Mouse (Mus musculus) thymus, adult 18-20 months (tissue): Measurements from ENCODE around the gene Trim46.
A peak's percentile ranks its signal among the peaks of the same experiment; 100 is the strongest.

Source experiments
- DNase-seq, 2 experiments: peaks; one replicate each; pipeline ENCODE4 v3.0.0; 2022; ENCODE audit warnings: mixed read lengths in 2 of 2

Gene Trim46

DNA sequence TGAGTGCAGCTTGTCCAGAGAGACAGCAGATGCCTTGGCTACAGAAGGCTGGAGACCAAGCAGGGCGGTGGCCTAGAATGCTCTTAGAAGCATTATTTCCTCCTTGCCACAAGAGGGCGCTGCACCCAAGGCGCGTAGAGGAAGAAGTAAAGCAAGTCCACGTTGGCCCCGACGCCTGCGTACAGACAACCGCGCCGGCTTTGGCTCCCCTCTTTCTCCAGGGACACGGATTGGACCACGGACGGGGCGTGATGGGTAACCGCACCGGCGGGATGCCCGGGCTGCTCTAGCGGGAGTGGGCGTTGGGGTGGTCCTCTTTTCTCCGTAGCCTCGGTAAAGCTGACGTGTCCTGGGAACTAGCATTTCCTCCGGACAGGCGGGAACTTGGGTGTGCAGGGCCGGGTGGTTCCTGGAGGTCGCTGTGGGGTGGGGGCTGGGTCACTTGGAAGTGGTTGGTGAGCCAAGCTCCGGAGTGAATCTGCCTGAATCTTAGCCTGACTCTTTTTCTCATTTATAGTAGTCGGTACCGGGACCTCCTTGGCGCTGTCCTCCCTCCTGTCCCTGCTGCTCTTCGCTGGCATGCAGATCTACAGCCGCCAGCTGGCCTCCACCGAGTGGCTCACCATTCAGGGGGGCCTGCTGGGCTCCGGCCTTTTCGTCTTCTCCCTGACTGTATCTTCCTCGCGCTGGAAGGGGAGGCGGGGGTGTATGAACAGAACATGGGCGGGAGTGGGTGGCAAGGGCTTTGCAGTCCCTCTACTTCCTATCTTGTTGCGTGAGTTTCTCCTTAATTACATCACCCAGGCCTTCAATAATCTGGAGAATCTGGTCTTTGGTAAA lies at the start of gene Trim46:
Trim46 (minus strand) TSS at position 49 of the 840 bp plus-strand sequence.
- DNase-seq = peak; percentile 73 to 75

DNA sequence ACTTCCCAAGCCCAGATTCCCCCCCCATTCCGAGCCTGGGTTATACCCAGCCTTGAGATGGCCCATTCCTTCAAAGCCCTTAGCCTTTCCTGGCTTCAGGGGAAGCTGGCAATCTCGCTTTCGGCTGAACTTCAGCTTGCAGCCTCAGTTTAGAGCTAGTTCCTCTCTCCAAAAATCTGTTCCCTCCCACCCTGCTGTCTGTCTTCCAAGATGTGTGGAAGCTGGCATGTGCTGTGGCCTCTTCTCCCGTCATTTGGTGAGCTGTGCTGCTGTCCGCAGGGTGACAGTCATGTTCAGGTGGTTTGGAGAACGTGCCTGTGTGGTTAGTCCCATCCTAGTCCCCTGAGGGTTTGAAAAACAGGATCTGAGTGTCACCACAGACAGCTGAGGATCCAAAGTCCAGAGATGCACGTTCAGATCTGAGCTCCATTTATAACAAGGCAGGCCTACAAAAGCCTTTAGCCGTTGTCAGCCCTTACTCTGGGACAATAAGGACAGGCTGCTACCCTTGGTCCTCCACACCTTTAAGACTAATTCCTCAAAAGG lies 49.6 kb upstream of the Trim46 start:
- DNase-seq = no peak

DNA sequence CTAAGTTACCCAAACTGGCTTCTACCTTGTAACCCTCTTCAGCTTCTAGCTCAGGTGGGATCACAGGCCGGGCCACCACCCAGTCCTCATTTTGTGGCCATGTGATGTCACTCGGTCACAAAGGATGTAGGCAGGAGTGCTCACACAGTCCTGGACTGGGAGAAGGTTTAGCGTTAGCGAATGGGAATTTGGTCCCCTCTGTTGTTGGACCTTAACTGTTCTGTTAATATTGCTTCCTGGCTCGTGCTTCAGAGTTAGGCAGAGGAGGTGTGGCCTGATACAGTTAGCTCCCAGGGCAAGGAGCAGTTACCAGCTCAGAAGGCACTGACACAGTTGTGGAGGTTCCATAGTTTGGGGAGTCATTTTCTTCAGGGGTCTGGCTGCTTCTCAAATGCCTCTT lies 48.1 kb upstream of the Trim46 start:
- no peak for DNase-seq

DNA sequence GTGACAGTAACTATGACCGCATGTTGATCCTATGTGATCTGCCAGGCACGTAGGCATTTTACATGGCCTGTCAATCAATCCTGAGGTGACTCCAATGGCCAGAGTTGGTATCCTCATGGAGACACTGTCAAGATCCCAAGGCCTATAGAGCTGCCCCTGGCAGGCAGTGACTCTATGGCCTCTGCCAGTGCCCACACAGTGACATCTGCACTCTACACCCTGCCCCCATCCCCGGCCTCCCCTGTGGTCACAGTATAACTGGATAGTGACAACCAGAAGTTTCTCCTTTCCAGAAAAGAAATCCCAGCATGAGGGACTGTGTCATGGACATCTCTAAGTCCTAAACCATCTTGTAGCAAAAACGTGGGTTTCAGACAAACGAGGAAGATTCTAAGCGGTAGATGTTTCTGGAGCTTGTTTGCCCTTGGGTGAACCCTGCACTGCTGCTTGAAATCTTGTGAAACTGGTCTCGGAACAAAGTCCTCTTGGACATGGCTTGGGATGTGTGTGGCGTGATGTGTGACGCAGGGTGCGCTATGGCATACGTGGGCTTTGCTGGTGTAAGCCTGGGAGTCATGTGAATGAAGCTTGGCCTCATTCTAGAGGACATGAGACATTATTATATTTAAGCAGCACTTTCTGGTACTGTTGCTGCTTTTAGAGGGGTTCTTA lies 47.3 kb upstream of the Trim46 start:
- DNase-seq = no peak

DNA sequence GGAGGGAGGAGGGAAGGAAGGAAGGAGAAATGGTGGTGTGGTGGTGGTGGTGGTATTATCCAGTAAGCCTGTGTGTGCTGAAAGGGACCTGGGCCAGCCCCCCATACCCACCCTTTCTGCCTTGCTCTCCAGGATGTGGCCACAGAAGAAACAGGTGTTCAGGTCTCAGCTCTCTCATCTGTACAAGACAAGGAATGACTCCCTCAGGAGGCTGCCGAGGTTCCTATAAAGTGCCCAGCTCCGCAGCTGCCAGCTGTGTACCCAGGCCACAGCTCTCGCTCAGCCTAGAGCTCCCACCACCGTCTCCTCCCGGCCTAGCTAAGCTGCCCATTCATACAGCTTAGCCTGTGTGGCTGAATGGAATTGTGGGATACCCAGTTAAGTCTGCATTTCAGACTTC lies 46.2 kb upstream of the Trim46 start:
- DNase-seq = no peak

DNA sequence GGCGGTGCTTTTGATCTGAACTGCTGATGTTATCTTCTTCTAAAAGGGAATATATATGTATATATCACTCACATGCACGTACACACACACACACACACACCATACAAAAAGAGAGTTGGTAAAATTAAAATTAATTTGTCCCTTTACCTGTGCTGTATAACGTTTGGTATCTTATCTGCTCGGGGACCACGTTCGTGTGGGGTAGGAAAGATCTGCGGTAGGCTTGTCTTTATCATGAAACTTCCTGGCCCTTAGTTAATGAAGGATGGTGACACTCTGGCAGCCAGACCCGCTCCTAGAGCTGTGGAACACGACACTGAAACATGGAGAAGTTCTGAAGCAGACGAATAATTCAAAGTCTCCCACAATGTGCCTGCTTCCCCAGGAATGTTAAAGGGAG lies 45.8 kb upstream of the Trim46 start:
- DNase-seq = no peak

DNA sequence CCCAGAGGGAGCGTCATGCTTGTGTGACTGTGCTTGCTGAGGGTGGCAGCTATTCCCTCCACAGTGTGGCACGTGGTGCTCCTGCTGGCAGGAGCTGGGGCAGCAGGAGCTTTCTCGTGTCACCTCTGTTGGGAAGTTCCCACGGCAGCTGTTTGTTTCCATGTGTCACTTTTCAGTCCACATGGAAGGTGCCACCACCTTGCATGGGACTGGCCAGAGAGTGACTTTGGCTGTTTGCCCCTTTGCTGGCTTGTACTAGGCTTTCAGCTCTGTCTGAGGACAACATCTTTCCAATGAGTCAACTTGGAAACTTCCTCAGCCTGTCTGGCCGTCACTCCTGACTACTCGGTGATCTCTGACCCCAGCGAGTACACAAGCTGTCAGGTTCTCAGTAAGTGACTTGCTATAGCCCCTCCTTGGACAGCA lies 42.4 kb upstream of the Trim46 start:
- no peak for DNase-seq

DNA sequence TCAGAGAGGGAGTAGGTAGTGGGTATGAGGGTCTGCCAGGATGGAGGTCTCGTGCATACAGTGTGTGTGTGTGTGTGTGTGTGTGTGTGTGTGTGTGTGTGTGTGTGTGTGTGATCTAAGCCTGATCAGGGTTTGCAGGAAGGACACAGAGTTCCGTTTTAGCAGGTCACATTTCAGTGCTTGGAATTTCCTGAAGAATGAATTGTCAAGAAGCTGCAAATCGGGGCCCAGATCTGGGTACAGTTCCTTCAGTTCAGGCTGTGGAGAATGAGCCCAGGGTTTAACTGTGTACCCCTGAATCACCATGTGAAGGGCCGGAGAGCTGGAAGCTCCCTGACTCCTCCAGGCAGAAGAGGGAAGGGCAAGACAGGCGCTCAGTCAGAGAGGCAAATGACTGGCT lies 41.2 kb upstream of the Trim46 start:
- DNase-seq = no peak

DNA sequence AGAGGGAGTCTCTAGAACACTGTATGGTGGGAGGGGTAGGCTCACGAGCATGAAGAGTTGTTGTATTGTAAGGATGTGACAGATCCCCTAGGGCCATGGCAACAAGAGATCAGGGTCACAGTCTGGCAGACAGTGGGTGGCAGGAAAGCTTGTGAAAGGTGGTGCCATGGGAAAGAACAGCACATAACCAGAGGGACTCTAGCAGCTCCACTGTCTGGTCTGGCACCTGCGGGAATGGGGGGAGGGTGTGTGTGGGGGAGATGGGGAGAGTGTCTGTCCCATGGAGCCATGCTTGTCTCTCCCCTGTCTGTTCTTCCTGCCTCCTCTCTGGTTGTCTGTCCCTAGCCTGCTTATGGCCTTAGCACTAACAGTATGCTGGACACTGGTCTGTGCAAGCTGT lies 39.4 kb upstream of the Trim46 start:
- DNase-seq = no peak

DNA sequence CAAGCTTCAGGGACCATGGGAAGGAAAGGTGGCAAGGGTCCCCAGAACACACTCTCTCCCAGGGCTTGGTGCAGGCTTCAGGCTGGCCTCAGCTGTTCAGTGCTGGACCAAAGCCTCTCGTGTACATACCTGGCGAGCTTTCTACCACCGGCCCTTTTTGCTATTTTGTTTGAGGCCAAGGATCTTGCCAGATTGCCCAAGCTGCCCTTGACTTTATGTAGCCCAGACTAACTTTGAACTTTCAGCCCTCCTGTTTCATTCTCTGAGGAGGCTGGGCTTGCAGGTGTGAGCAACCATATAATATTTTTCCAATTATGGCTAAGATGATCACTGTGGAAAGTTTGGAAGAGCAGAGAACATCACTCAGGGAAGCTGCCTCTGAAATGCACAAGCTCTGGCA lies 38.2 kb upstream of the Trim46 start:
- DNase-seq = no peak

DNA sequence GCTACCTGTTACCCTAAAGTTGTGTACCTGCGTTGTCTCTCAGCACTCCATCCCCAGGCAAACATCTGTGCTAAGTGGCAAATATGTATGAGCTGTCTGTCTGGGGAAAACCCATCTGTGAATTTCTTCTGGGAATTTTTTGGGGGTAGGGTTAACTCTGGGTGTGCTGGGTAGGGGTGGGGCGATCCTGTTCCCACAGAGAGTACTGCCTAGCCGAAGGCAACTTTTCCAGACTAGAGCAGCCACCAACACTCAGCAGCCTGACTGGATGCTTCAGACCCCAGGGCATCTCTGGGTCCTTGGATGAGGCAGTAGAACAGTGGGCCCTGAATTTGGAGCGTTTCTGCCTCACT lies 36.2 kb upstream of the Trim46 start:
- DNase-seq = no peak

DNA sequence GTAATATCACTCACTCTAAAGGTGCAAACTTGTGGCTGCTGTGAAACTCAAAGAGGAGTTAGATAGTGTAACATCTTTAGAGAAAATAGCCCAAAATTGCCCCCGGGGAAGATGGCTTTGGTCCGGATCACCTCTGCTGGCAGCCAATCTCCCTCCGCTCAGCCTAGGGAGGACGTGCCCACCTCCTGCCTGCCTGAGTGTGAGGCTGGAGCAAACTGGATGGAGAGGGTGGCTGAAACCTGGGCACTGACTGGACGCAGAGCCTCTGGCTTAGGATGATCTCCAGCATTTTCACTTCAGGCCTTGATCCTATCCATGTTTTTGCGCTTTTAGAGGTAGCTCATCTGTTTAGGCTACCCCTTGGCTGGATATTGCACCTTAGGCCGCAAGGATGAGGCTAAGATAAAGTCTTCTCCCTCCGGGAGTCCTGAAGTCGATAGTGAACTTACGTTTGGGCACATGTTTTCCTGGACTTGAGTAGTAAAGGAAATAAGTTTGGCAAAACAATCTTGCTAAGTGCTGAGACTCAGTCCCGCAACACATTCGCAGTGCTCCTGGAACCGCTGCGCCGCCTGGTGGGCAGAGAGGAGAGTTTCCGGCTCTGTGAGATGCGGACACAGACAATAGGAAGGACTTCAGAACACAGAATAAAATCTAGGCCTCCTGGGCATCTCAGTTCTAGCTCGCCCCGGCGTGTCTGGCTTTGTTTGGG lies 35.6 kb upstream of the Trim46 start:
- peak; percentile 56 to 60 for DNase-seq

DNA sequence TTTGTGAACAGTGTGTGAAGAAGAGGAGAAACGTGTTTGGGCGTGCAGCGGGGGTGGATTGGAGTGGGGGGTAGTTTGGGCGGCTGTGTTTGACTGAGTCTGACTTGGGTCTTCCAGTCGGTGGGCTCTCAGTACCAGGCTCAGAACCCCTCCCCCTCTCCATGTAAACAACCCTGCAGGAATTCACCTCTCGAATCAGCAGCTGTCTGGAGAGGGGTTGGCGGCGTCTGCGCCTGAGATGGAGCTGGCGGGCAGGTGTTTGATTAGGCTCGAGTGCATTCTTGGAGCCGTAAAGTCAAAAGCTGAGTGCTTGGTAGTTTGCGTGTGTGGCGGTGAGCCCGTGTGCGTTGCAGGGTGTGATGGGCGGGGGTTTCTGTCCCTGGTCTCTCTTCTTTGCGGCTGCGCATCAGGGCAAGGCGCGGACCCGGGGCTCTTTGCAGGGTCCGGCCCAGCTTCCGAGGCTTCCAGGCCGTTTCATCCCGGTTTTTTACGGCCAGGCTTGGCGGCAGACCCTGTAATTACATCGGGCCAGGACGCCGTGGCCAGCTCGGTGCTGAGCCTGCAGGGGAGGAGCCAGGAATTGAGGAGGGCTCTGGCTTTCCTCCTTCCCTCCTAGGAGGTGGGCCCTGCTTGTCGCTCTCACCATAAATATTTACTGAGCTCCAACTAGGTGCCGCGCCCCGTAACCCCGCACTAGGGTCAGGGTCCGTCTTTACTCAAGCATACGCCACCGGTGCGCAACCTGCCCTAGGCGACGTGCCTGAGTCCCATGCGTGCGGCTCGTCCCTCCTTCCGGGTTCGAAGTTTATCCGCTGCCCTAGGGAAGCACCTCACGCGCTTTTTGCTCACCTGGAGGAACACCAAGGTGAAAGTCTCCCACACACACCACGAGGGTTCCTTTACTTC lies 34.8 kb upstream of the Trim46 start, which contains the start of gene Efna1:
Efna1 (minus strand) TSS at position 537 of the 906 bp plus-strand sequence.
- no peak for DNase-seq

DNA sequence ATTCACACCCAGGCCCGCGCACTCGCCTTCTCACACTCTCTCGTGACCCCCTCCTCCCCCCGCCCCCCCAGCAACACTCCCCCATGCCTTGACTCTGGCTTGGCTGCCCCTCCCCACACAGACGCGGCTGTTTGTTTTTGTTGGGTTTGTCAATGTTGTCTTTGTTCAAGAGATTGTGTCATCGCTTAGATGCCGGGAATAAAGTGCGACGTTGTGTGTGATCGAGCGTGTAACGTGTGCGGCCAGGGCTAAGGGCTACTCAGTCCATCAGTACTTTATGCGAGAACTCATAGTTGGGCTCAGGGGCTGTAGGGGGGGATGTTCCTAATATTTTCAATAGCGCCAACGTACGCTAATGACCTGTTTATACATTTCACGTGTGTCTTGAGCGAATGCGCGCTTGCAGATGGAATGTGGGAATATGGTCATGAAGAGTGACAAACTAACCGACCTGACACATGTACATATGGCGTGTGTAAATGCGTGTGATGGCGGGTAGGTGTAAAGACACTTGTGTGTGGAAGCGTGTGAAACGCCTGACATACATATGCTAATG lies 34.0 kb upstream of the Trim46 start:
- DNase-seq = no peak

DNA sequence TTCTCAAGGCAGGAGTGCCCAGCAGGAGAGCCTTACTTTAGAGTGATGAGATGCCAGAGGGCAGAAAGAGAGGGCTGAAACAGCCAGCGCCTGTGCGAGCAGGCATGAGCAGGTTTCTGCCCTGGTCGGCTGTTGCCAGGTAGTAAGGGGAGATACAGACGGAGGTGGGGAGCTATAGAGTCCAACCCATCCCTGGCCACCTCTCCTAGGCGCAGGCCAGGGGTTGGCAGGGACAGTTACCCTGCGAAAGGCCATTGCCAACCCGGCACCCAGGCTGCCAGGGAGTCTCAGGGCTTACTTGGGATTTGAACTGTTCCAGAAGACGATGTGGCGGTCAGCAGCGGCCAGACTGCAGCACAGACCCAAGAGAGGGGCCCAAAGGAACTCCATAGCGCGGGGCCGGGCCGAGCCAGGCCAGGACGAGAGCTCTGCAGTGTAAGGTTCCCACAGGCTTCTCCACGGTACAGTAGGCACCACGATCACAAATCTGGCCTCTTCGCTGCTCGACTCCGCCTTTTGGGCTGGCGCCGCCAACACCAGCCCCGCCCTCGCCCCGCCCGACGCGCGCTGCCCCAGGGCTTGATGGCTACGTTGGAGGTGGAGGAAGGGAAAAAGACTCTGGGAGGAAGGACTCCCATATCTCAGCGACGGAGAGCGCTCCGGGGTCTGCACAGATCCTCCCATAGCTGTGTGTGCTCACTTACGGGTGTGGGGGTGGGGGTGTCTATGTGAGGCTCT lies 33.2 kb upstream of the Trim46 start:
- no peak for DNase-seq

DNA sequence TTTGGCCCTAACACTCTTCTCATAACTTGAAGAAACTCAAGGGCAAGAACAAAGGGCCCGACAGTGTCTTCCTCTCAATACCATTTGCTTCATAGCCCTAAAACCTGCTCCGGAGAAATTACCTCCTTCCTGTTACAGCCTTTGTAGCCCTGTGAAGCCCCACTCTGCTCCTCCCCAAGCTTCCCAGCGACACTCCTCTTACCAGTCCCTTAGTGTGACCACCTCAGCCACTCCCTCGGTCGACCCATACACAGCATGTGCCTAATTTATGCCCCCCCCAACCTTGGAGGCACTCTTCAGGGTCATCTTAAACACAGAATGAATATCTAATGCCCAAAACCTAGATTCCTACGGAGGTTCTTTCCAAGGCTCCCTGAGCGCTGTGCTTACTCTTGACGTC lies 32.5 kb upstream of the Trim46 start:
- DNase-seq = no peak

DNA sequence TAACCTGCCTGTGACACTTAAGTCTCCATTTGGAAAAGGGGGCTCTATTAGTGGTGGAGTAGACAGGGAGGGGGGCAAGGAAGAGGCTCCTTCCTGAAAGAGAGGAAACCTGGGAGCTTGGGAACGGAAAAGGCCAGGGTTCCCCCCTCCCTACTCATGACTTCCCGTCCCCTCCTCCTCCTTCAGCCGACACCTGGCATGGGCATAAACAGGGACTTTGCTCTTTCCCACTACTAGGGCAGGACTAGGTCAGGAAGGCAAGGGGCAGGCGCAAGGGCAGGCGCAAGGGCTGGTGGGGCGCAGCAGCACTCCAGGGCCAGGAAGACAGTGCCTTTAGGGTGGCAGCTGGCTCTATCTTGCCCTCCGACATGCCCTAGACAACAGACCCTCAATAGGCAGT lies 32.0 kb upstream of the Trim46 start:
- DNase-seq = no peak

DNA sequence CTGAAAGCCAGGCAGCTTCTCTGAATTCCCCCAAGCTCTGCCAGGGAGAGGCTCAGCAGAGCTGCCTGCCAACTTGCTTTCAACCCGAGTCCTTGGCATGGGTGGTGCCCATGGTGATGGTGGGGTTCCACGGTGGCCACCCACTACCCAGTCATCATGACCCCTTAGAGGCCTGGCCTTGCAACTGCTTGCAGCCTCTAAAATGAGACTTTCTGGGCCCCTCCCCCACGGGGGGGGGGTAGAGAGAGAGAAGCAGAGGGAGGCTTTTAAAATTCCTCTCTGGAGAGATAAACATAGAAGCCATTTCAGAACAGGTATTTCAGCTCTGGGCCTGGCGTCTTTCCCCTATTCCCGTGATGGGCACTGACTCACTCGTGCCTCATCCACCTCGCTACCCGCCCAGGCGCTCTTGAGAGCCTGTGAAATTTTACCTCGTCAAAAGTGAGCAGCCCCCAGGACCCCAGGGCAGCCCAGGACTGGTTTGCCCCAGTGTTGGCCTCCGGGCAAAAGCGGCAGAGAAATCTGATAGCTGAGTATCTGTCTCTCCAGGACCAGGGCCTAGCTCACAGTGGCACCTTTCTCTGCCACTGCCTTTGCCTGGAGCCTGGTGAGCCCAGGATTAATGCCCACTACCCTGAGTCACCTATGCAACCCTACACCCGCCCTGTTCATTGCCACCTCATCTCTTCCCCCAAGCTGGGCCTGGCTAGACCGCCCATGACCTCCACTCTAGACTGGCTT lies 31.3 kb upstream of the Trim46 start:
- no peak for DNase-seq

DNA sequence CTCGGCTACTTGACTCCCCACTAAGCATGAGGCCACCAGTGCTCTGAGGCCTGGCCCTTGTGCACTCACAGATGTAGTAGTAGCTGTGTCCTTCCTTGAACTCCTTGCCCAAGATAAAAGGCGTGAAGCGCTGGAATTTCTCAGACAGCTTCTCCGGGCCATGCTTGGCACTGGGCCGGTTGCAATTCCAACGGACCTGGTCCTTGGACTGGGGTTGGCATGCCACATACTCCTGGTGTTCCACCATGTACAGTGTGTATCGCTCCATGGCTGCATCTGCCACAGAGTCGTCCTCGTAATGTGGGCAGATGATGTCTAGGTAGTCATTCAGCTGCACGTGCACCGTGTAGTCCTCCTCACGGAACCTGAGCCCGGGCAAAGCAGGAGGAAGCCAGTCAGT lies 30.0 kb upstream of the Trim46 start:
- DNase-seq = no peak

DNA sequence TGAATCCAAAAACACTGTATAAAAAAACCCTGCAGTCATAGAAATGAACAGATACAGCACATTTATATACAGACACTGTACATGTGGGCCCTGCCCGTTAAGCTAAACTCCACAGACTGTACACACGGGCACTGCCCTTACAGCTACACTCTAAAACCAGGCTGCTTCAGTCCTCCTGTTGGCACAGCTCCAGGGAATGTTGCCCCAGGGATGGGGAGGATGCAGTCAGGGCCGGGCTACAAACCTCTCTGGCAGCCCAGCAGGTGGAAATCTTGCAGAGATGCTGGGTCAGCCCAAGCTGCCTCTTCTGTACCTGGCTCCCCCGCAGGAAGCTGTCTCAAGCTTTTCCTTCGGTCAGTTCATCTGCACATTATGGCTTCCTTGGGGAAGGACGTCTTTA lies 25.7 kb upstream of the Trim46 start:
- no peak for DNase-seq

DNA sequence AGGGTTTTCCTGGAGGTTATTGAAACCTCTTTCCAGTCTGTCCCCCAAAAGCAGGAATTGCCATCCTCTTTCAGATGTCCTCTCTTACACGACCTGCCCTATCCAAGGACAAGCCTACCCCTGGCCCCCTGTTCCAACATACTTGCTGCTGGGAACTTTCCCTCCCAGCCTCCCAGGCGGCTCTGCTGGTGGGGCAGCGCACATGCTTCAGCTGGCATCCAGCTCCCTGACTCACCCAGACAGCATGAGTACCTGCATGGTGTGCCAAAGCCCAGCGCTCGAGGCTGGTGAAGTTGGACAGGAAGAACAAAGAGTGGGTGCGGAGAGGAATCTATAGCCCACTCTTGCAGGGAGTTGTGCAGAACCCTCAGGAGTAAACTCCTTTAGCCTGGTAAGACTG lies 24.8 kb upstream of the Trim46 start:
- DNase-seq = no peak
